Comparison of ENCODE assay signal across 9 mouse cellular contexts in the genomic region with DNA sequence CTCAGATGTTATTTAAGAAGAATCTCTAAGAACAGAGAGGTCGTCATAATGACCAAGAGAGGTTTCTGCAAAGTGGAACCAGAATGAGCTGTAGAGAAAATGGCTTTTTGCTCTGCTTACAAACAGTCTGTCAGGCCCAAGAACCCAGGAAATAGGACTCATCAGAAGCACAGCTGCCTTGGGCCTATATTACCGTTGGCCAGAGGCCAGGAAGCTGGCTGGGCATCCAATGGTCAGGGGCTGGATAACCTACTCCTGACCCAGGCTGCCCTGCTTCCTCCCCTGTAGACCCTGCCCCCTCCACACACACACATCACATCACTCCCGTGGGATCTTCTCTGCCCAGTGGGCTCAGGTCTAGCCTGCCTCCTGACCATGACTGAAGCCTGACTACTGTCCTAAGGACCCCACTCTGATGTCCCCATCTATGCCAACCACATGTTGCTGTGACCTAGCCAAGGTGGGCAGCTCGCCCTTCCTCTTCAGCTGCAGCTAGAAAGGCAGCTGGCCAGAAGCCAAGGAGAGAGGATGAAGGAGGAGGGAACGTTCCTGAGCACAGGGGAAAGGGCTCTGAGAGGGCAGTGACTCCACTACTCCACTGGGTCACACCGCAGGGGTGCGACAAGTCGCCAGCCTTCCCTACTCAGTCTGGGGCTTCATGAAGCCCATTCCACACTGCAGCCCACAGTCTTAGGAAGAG. TPM values are rescaled to one million over a fixed set of nuclear protein-coding genes. Genes with fewer than 3 reads are reported as not detected.
DNase-seq lines count a peak whose midpoint lies in the region; ATAC-seq lines count a peak whose summit lies in the region.
"Had no signal": no experiment of that assay in that cellular context is flagged by ENCODE, and none has a peak within 500 bp of the region (broad histone marks: within the 10 kb centered on the region; RNA-seq: fewer than 3 reads in every experiment).

No protein-coding gene starts in this region.

- H3K9me3 ChIP-seq in heart, embryonic 11.5 days (replicated peaks; ENCODE audit: control insufficient read depth, low read length) = no peaks in the 10 kb centered on the region
- H3K9me3 ChIP-seq in intestine, embryonic 16.5 days (ENCODE audit: control insufficient read depth, low read length) = no peaks in the 10 kb centered on the region
- no peaks in the 10 kb centered on the region for H3K9me3 ChIP-seq in lung, embryonic 15.5 days

- 30% methylated on average over 8 of the region's 8 CpGs for WGBS in heart, embryonic 11.5 days (ENCODE audit: insufficient replicate concordance)
- WGBS in intestine, embryonic 16.5 days = 47% methylated on average over 8 of the region's 8 CpGs
- 11% methylated on average over 8 of the region's 8 CpGs for WGBS in lung, embryonic 15.5 days

- DNase-seq in heart, postnatal 25 days (ENCODE audit: low spot score) = no peak
- peak; percentile 77 for DNase-seq in 416B (ENCODE audit: low read depth)
- no peak for DNase-seq in right cerebral cortex, postnatal 14 days
- DNase-seq in adrenal gland, postnatal 36 days = no peak
- DNase-seq in layer of hippocampus, postnatal 25 days (ENCODE audit: extremely low spot score in 1 of 2, low spot score in 1 of 2) = no peak

- no peaks in the 10 kb centered on the region for H3K27me3 ChIP-seq in heart, embryonic 11.5 days (ENCODE audit: control insufficient read depth, insufficient read depth, low read length)
- H3K27me3 ChIP-seq in intestine, embryonic 16.5 days (replicated peaks; ENCODE audit: control insufficient read depth, insufficient read depth, low read length) = no peaks in the 10 kb centered on the region
- H3K27me3 ChIP-seq in lung, embryonic 15.5 days = no peaks in the 10 kb centered on the region

- 0 out of 2 replicates have a peak overlapping the region, but pooled peaks have one; percentile 28 for H3K9ac ChIP-seq in heart, embryonic 11.5 days (ENCODE audit: low read depth, low read length)
- peak overlapping the region; percentile 27; the same call in 1 of the 2 replicates for H3K9ac ChIP-seq in intestine, embryonic 16.5 days (ENCODE audit: low read depth, low read length)
- H3K9ac ChIP-seq in lung, embryonic 15.5 days = no peak overlapping the region

- H3K36me3 ChIP-seq in heart, embryonic 11.5 days (ENCODE audit: control insufficient read depth, insufficient read depth, low read length) = no peaks in the 10 kb centered on the region
- H3K36me3 ChIP-seq in intestine, embryonic 16.5 days (ENCODE audit: control insufficient read depth, insufficient read depth, low read length) = no peaks in the 10 kb centered on the region
- H3K36me3 ChIP-seq in lung, embryonic 15.5 days = no peaks in the 10 kb centered on the region

- intact Hi-C loops in heart, postnatal 25 days (cut with DNase I) = no loop called here

- 0 out of 2 replicates have a peak overlapping the region, but pooled peaks have one; percentile 50 for H3K27ac ChIP-seq in heart, embryonic 11.5 days (ENCODE audit: low read depth, low read length)
- 0 out of 2 replicates have a peak overlapping the region, but pooled peaks have one; percentile 40 for H3K27ac ChIP-seq in intestine, embryonic 16.5 days (ENCODE audit: low read length)
- peak overlapping the region; percentile 79 for H3K27ac ChIP-seq in lung, embryonic 15.5 days

- no peak overlapping the region for H3K4me3 ChIP-seq in heart, embryonic 11.5 days (ENCODE audit: low read depth, low read length)
- no peak overlapping the region for H3K4me3 ChIP-seq in intestine, embryonic 16.5 days (ENCODE audit: low read length)
- H3K4me3 ChIP-seq in lung, embryonic 15.5 days = no peak overlapping the region

- ATAC-seq in heart, embryonic 11.5 days (replicated peaks; ENCODE audit: insufficient number of reproducible peaks, low FRiP score, low TSS enrichment) = no peak
- no peak for ATAC-seq in intestine, embryonic 16.5 days
- no peak for ATAC-seq in lung, embryonic 15.5 days (ENCODE audit: borderline replicate concordance, extremely low read depth, low FRiP score, low TSS enrichment)

- no peak overlapping the region for H3K4me2 ChIP-seq in heart, embryonic 11.5 days
- no peak overlapping the region for H3K4me2 ChIP-seq in intestine, embryonic 16.5 days (ENCODE audit: low read depth, low read length)
- H3K4me2 ChIP-seq in lung, embryonic 15.5 days = no peak overlapping the region; the same call in 1 of the 2 replicates

- H3K4me1 ChIP-seq in heart, embryonic 11.5 days (ENCODE audit: control insufficient read depth, insufficient read depth, low read length) = peaks cover 70% of the 10 kb centered on the region
- H3K4me1 ChIP-seq in intestine, embryonic 16.5 days (ENCODE audit: control insufficient read depth, insufficient read depth, low read length) = peaks cover 75% of the 10 kb centered on the region
- peaks cover 86% of the 10 kb centered on the region for H3K4me1 ChIP-seq in lung, embryonic 15.5 days

RNA-seq across cellular contexts. Expression of a gene that starts 14.9 kb away (rescaled TPM):
- polyA plus RNA-seq in heart, embryonic 11.5 days (2014; fragmentation: Nextera tagmentation; extraction: Ambion mirVana) = 0.37 and 0.47 TPM in 2 replicates
- under 1 TPM in 1 of 2 experiments, not detected in 1; 0.11 TPM for total RNA-seq in heart, postnatal 25 days (2021)
- polyA plus RNA-seq in intestine, embryonic 16.5 days (2015; fragmentation: Nextera tagmentation; extraction: Ambion mirVana) = 0.37 TPM in 2 replicates
- 0.19 and 0.20 TPM in 2 replicates for polyA plus RNA-seq in lung, embryonic 15.5 days (2015; fragmentation: Nextera tagmentation; extraction: Ambion mirVana)
- 1 to 10 TPM in 1 of 2 experiments, under 1 TPM in 1; 0.20 to 3.1 TPM for total RNA-seq in adrenal gland, postnatal 36 days (2021)
- 1 to 10 TPM; 1.0 to 1.4 TPM for total RNA-seq in layer of hippocampus, postnatal 25 days (2021)

RNA-seq across cellular contexts. Expression of a gene that starts 17.9 kb away (rescaled TPM):
- polyA plus RNA-seq in heart, embryonic 11.5 days (2014; fragmentation: Nextera tagmentation; extraction: Ambion mirVana) = 5.8 and 6.4 TPM in 2 replicates
- total RNA-seq in heart, postnatal 25 days (2021) = 1 to 10 TPM; 1.9 to 2.0 TPM
- polyA plus RNA-seq in intestine, embryonic 16.5 days (2015; fragmentation: Nextera tagmentation; extraction: Ambion mirVana) = 10.2 and 10.9 TPM in 2 replicates
- 7.5 and 8.8 TPM in 2 replicates for polyA plus RNA-seq in lung, embryonic 15.5 days (2015; fragmentation: Nextera tagmentation; extraction: Ambion mirVana)
- 1 to 10 TPM; 3.7 to 7.0 TPM for total RNA-seq in adrenal gland, postnatal 36 days (2021)
- 10 to 100 TPM; 45.4 to 50.8 TPM for total RNA-seq in layer of hippocampus, postnatal 25 days (2021)

RNA-seq across cellular contexts. Expression of a gene that starts 39.1 kb away (rescaled TPM):
- polyA plus RNA-seq in heart, embryonic 11.5 days (2014; fragmentation: Nextera tagmentation; extraction: Ambion mirVana) = 0.21 TPM in 1 of 2 replicates, not detected in the other
- not detected for total RNA-seq in heart, postnatal 25 days (2021)
- 0.15 TPM in 1 of 2 replicates, not detected in the other for polyA plus RNA-seq in intestine, embryonic 16.5 days (2015; fragmentation: Nextera tagmentation; extraction: Ambion mirVana)
- polyA plus RNA-seq in lung, embryonic 15.5 days (2015; fragmentation: Nextera tagmentation; extraction: Ambion mirVana) = 0.15 and 0.21 TPM in 2 replicates
- total RNA-seq in adrenal gland, postnatal 36 days (2021) = 1 to 10 TPM in 1 of 2 experiments, under 1 TPM in 1; 0.20 to 3.2 TPM
- not detected for total RNA-seq in layer of hippocampus, postnatal 25 days (2021)
- polyA plus RNA-seq: limb, embryonic 11.5 days had no signal

RNA-seq across cellular contexts. Expression of a gene that starts 40.9 kb away (rescaled TPM):
- polyA plus RNA-seq in heart, embryonic 11.5 days (2014; fragmentation: Nextera tagmentation; extraction: Ambion mirVana) = 8.4 and 11.9 TPM in 2 replicates
- 1 to 10 TPM; 4.2 to 5.4 TPM for total RNA-seq in heart, postnatal 25 days (2021)
- polyA plus RNA-seq in intestine, embryonic 16.5 days (2015; fragmentation: Nextera tagmentation; extraction: Ambion mirVana) = 24.0 and 35.6 TPM in 2 replicates
- 11.6 and 12.9 TPM in 2 replicates for polyA plus RNA-seq in lung, embryonic 15.5 days (2015; fragmentation: Nextera tagmentation; extraction: Ambion mirVana)
- total RNA-seq in adrenal gland, postnatal 36 days (2021) = 100 to 1,000 TPM; 102 to 124 TPM
- total RNA-seq in layer of hippocampus, postnatal 25 days (2021) = 10 to 100 TPM in 1 of 2 experiments, 1 to 10 TPM in 1; 8.6 to 12.1 TPM

Comparison
In these comparisons a context has a peak if more than half of its experiments do, and no peak if none do; other contexts are left out.
1. RNA of a gene that starts 17.9 kb away (total RNA-seq): 45.4 to 50.8 TPM in layer of hippocampus, postnatal 25 days; 3.7 to 7.0 TPM in adrenal gland, postnatal 36 days and 1.9 to 2.0 TPM in heart, postnatal 25 days; every median in the first group is over 4 times any median in the second.
2. Peak in every context shown above with its lines, with median percentiles within 50 percentile points of each other: H3K27ac ChIP-seq.